8 mouse cellular contexts compared by ENCODE assay signal in genomic region chr13:41302716-41303115, GRCm38 (mm10). TPM values are rescaled to one million over a fixed set of nuclear protein-coding genes. Genes with fewer than 3 reads are reported as not detected.
DNase-seq lines count a peak whose midpoint lies in the region; ATAC-seq and TF ChIP-seq lines count a peak whose summit lies in the region.

No protein-coding gene starts in this region.

- no peaks in the 10 kb centered on the region for H3K27me3 ChIP-seq in kidney, embryonic 14.5 days (ENCODE audit: control insufficient read depth, insufficient read depth, low read length)
- no peaks in the 10 kb centered on the region for H3K27me3 ChIP-seq in forebrain, embryonic 16.5 days (replicated peaks; ENCODE audit: control insufficient read depth, insufficient read depth, low read length)
- no peaks in the 10 kb centered on the region for H3K27me3 ChIP-seq in limb, embryonic 14.5 days (ENCODE audit: control insufficient read depth, insufficient read depth, low read length)

- H3K4me3 ChIP-seq in kidney, embryonic 14.5 days (ENCODE audit: low read length): no peak overlapping the region
- no peak overlapping the region for H3K4me3 ChIP-seq in forebrain, embryonic 16.5 days (replicated peaks; ENCODE audit: low read length)
- H3K4me3 ChIP-seq in limb, embryonic 14.5 days (replicated peaks; ENCODE audit: low read length): no peak overlapping the region

- no peak for ATAC-seq in kidney, embryonic 14.5 days (ENCODE audit: low FRiP score, low TSS enrichment)
- peak; percentile 33; the same call in 1 of the 2 replicates for ATAC-seq in forebrain, embryonic 16.5 days
- peak; percentile 94 for ATAC-seq in inflammation-experienced regulatory T-cells, adult 6 months
- ATAC-seq in limb, embryonic 14.5 days (ENCODE audit: low FRiP score, low read depth): no peak

- no peak overlapping the region for H3K9ac ChIP-seq in kidney, embryonic 14.5 days (ENCODE audit: low read depth, low read length)
- no peak overlapping the region for H3K9ac ChIP-seq in forebrain, embryonic 16.5 days (replicated peaks; ENCODE audit: low read depth, low read length)
- H3K9ac ChIP-seq in limb, embryonic 14.5 days (ENCODE audit: low read depth, low read length, severe bottlenecking): no peak overlapping the region

- no peaks in the 10 kb centered on the region for H3K4me1 ChIP-seq in kidney, embryonic 14.5 days (ENCODE audit: control insufficient read depth, insufficient read depth, low read length)
- H3K4me1 ChIP-seq in forebrain, embryonic 16.5 days (replicated peaks; ENCODE audit: control insufficient read depth, insufficient read depth, low read length): no peaks in the 10 kb centered on the region
- H3K4me1 ChIP-seq in limb, embryonic 14.5 days (ENCODE audit: control insufficient read depth, insufficient read depth, low read length): no peaks in the 10 kb centered on the region

- 64% methylated on average over 10 of the region's 10 CpGs for WGBS in kidney, embryonic 14.5 days
- 61% methylated on average over 10 of the region's 10 CpGs for WGBS in forebrain, embryonic 16.5 days
- 57% methylated on average over 10 of the region's 10 CpGs for WGBS in limb, embryonic 14.5 days

- no peaks in the 10 kb centered on the region for H3K9me3 ChIP-seq in kidney, embryonic 14.5 days (ENCODE audit: control insufficient read depth, low read length)
- H3K9me3 ChIP-seq in forebrain, embryonic 16.5 days (ENCODE audit: control insufficient read depth, low read length): no peaks in the 10 kb centered on the region
- no peaks in the 10 kb centered on the region for H3K9me3 ChIP-seq in limb, embryonic 14.5 days (ENCODE audit: control insufficient read depth, low read length)

- peak; percentile 68 for DNase-seq in kidney, adult 11 months
- peak; percentile 85 to 91 for DNase-seq in adrenal gland, postnatal 36 days
- peak; percentile 42 for DNase-seq in limb, embryonic 14.5 days (ENCODE audit: low spot score)
- DNase-seq in retina, adult 2 months (ENCODE audit: low read depth, low spot score): peak; percentile 62
- DNase-seq in thymus, postnatal 25 days: peak; percentile 87

- no peak overlapping the region for H3K27ac ChIP-seq in kidney, embryonic 14.5 days (ENCODE audit: low read depth, low read length)
- H3K27ac ChIP-seq in forebrain, embryonic 16.5 days (ENCODE audit: low read length): no peak overlapping the region
- H3K27ac ChIP-seq in limb, embryonic 14.5 days (replicated peaks; ENCODE audit: low read depth, low read length): no peak overlapping the region

- TF ChIP-seq POLR2A in limb, embryonic 14.5 days (IDR thresholded peaks at IDR 0.05; ENCODE audit: borderline replicate concordance, extremely low read depth, insufficient read depth, insufficient read length): no peak

- H3K36me3 ChIP-seq in kidney, embryonic 14.5 days (ENCODE audit: control insufficient read depth, insufficient read depth, low read length): no peaks in the 10 kb centered on the region
- H3K36me3 ChIP-seq in forebrain, embryonic 16.5 days (ENCODE audit: control insufficient read depth, insufficient read depth): no peaks in the 10 kb centered on the region
- no peaks in the 10 kb centered on the region for H3K36me3 ChIP-seq in limb, embryonic 14.5 days (ENCODE audit: control insufficient read depth, insufficient read depth, low read length)

- H3K4me2 ChIP-seq in kidney, embryonic 14.5 days (replicated peaks; ENCODE audit: low read depth, low read length): no peak overlapping the region
- no peak overlapping the region for H3K4me2 ChIP-seq in forebrain, embryonic 16.5 days (ENCODE audit: low read length)
- no peak overlapping the region for H3K4me2 ChIP-seq in limb, embryonic 14.5 days (replicated peaks; ENCODE audit: low read depth, low read length, severe bottlenecking)

RNA-seq across cellular contexts. Expression of gene Gm17364, which starts 28.9 kb away (rescaled TPM):
- polyA plus RNA-seq in kidney, embryonic 14.5 days (2014; fragmentation: Nextera tagmentation; extraction: Ambion mirVana): not detected in 2 replicates
- total RNA-seq in adrenal gland, postnatal 36 days (2021): not detected
- not detected in 2 replicates for polyA plus RNA-seq in forebrain, embryonic 16.5 days (2015; fragmentation: Nextera tagmentation; extraction: Ambion mirVana)
- polyA plus RNA-seq in inflammation-experienced regulatory T-cells, adult 6 months (2017; shearing (Covaris generic)): not detected
- polyA plus RNA-seq in limb, embryonic 14.5 days (2012; rRNA removed): not detected in 2 replicates
- polyA plus RNA-seq in limb, embryonic 14.5 days (2014; fragmentation: Nextera tagmentation; extraction: Ambion mirVana): not detected in 2 replicates

RNA-seq across cellular contexts. Expression of gene Smim13, which starts 53.1 kb away (rescaled TPM):
- polyA plus RNA-seq in kidney, embryonic 14.5 days (2014; fragmentation: Nextera tagmentation; extraction: Ambion mirVana): 7.2 and 11.0 TPM in 2 replicates
- 10 to 100 TPM; 11.4 to 13.7 TPM for total RNA-seq in adrenal gland, postnatal 36 days (2021)
- 26.9 and 28.2 TPM in 2 replicates for polyA plus RNA-seq in forebrain, embryonic 16.5 days (2015; fragmentation: Nextera tagmentation; extraction: Ambion mirVana)
- polyA plus RNA-seq in inflammation-experienced regulatory T-cells, adult 6 months (2017; shearing (Covaris generic)): 1 to 10 TPM; 2.3 to 4.8 (median 3.1) TPM
- 12.3 and 13.4 TPM in 2 replicates for polyA plus RNA-seq in limb, embryonic 14.5 days (2012; rRNA removed)
- 15.8 and 17.3 TPM in 2 replicates for polyA plus RNA-seq in limb, embryonic 14.5 days (2014; fragmentation: Nextera tagmentation; extraction: Ambion mirVana)

Comparison
In these comparisons a context has a peak if more than half of its experiments do, and no peak if none do; other contexts are left out.
1. ATAC-seq: peak in forebrain, embryonic 16.5 days (single experiment) and inflammation-experienced regulatory T-cells, adult 6 months (single experiment); none in kidney, embryonic 14.5 days (single experiment) and limb, embryonic 14.5 days (single experiment).
2. Peak in every context shown above with its lines, with median percentiles within 50 percentile points of each other: DNase-seq.